Mouse (Mus musculus) CD4-positive, CD25-positive, alpha-beta regulatory T cell, adult 2 months (primary cell): Measurements from ENCODE around the gene Tapbpl.

ENCODE experiments used
- DNase-seq: peaks from one replicate; pipeline ENCODE4 v3.0.0-alpha.2; 2012; ENCODE audit warnings: low read depth, low spot score

The Tapbpl gene

GRCm38 (mm10) chr6:125240617-125241016, 9.0 kb upstream of the Tapbpl start:
- DNase-seq = no peak

- DNase-seq = peak; percentile 48
These were observed 7.9 kb upstream of the Tapbpl start for GRCm38 (mm10) chr6:125239547-125239946.

- DNase-seq = peak; percentile 56
These were observed 6.7 kb upstream of the Tapbpl start for GRCm38 (mm10) chr6:125238396-125238795.

GRCm38 (mm10) chr6:125237421-125237820, 5.8 kb upstream of the Tapbpl start:
- DNase-seq = peak; percentile 72

GRCm38 (mm10) chr6:125236782-125237181, 5.1 kb upstream of the Tapbpl start, which contains the start of gene Cd27:
TSS of gene Cd27 (minus strand) at chr6:125237010.
- peak; percentile 76 for DNase-seq

GRCm38 (mm10) chr6:125236341-125236740, 4.7 kb upstream of the Tapbpl start:
- DNase-seq = no peak

GRCm38 (mm10) chr6:125234520-125234828, 2.8 kb upstream of the Tapbpl start:
- no peak for DNase-seq

- DNase-seq = no peak
These were observed 2.3 kb upstream of the Tapbpl start for GRCm38 (mm10) chr6:125233816-125234519.

GRCm38 (mm10) chr6:125232516-125232915, 856 bp upstream of the Tapbpl start:
- DNase-seq = no peak

- peak; percentile 51 for DNase-seq
These were observed 381 bp upstream of the Tapbpl start for GRCm38 (mm10) chr6:125232045-125232437.

- DNase-seq = no peak
These were observed 1.1 kb downstream of the Tapbpl start for GRCm38 (mm10) chr6:125230571-125230970.

- peak; percentile 75 for DNase-seq
These were observed 6.0 kb downstream of the Tapbpl start for GRCm38 (mm10) chr6:125225518-125226115.

- peak; percentile 52 for DNase-seq
These were observed 9.1 kb downstream of the Tapbpl start for GRCm38 (mm10) chr6:125222577-125222976.

- peak; percentile 90 for DNase-seq
These were observed 9.5 kb downstream of the Tapbpl start for GRCm38 (mm10) chr6:125222146-125222545.

- peak; percentile 8 for DNase-seq
These were observed 10.4 kb downstream of the Tapbpl start for GRCm38 (mm10) chr6:125221115-125221745.

GRCm38 (mm10) chr6:125218963-125219362, 12.7 kb downstream of the Tapbpl start:
- peak; percentile 88 for DNase-seq

- no peak for DNase-seq
These were observed 13.8 kb downstream of the Tapbpl start for GRCm38 (mm10) chr6:125217899-125218298.

GRCm38 (mm10) chr6:125216898-125217297, 14.8 kb downstream of the Tapbpl start:
- DNase-seq = no peak

GRCm38 (mm10) chr6:125215148-125215954, 16.3 kb downstream of the Tapbpl start, which contains the start of gene Vamp1:
TSS of gene Vamp1 (plus strand) at chr6:125215551.
- peak; percentile 95 for DNase-seq

GRCm38 (mm10) chr6:125213715-125214114, 17.9 kb downstream of the Tapbpl start:
- no peak for DNase-seq

GRCm38 (mm10) chr6:125213129-125213528, 18.5 kb downstream of the Tapbpl start:
- DNase-seq = no peak

- no peak for DNase-seq
These were observed 19.0 kb downstream of the Tapbpl start for GRCm38 (mm10) chr6:125212621-125213020.
